Mouse (Mus musculus) stomach, adult 2 months (tissue): Measurements from ENCODE around the gene Gm3269. TPM values are rescaled to one million over a fixed set of nuclear protein-coding genes. Genes with fewer than 3 reads are reported as not detected.

Experiments
- polyA plus RNA-seq: library from polyadenylated mRNA; depleted of rRNA; stranded (reverse); fragments of >200 nt; gene quantifications from 2 replicates; pipeline ENCODE4 v1.2.3, GENCODE M21; 2012; rRNA removed

The Gm3269 gene
- polyA plus RNA-seq, result not detected in 2 replicates

DNA sequence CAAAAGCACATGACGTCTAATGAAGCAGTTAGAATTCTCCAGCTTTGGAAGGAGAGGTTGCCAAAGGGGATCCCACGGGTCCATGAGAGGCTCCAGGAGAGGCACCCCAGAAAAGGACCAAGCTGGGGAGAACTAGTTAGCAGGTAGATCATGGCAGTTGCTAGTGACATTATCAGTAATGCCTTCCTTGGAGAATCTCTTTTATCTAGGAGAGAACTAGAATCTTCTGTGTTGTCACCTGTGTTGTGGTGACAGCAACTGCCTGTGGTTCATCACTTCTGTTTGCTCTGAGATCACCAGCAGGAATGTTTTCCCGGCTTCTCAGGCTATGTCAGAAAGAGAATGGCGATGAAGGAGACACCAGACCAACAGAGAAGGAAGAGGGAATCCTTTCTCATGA is at the start of gene Gm3269:
Gene Gm3269, plus strand, starts transcription at position 301 of the 400 bp plus-strand sequence.

GRCm38 (mm10) chr14:4855299-4855980 is 17.5 kb downstream of the Gm3269 start, which contains the start of gene Gm3264:
TSS of gene Gm3264 (plus strand) at chr14:4855576.

DNA sequence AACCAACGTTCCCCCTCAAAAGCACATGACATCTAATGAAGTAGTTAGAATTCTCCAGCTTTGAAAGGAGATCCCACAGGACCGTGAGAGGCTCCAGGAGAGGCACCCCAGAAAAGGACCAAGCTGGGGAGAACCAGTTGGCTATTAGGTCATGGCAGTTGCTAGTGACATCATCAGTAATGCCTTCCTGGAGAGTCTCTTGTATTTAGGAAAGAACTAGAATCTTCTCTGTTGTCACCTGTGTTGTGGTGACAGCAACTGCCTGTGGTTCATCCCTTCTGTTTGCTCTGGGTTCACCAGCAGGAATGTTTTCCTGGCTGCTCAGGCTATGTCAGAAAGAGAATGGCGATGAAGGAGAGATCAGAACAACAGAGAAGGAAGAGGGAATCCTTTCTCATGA is 54.2 kb downstream of the Gm3269 start, which contains the start of gene Gm3278:
Gene Gm3278, plus strand, starts transcription at position 301 of the 400 bp plus-strand sequence.

Other genes starting within 250 kb of the Gm3269 start
- not detected in 2 replicates for gene Gm8159, start 205.8 kb upstream of the Gm3269 start, polyA plus RNA-seq
- not detected in 2 replicates for gene Gm3239, start 173.9 kb upstream of the Gm3269 start, polyA plus RNA-seq
- not detected in 2 replicates for gene Gm7876, start 128.9 kb upstream of the Gm3269 start, polyA plus RNA-seq
- gene Gm3252, start 111.3 kb upstream of the Gm3269 start, polyA plus RNA-seq, result not detected in 2 replicates
- gene Gm9602, start 61.8 kb upstream of the Gm3269 start, polyA plus RNA-seq, result not detected in 2 replicates
- gene Gm3264, start 17.5 kb downstream of the Gm3269 start, polyA plus RNA-seq, result not detected in 2 replicates
- gene Gm3278, start 54.3 kb downstream of the Gm3269 start, polyA plus RNA-seq, result not detected in 2 replicates
- not detected in 2 replicates for gene Gm8297, start 145.8 kb downstream of the Gm3269 start, polyA plus RNA-seq
- gene Gm3298, start 177.8 kb downstream of the Gm3269 start, polyA plus RNA-seq, result not detected in 2 replicates
- not detected in 2 replicates for gene 4930555G01Rik, start 212.5 kb downstream of the Gm3269 start, polyA plus RNA-seq
- gene Gm8281, start 232.9 kb downstream of the Gm3269 start, polyA plus RNA-seq, result not detected in 2 replicates